Mouse (Mus musculus) c-Kit-positive CD71-positive TER-119-positive erythroid progenitor cells, embryonic 14.5 days (primary cell): ENCODE results near the gene Bud23.
A peak's percentile ranks its signal among the peaks of the same experiment; 100 is the strongest.
"Not testable (repeated sequence)": the region's sequence is repeated elsewhere in the genome, so short reads cannot be mapped to it uniquely, and the experiment has no call there.

Experiments used
- DNase-seq: peaks from one replicate; pipeline ENCODE4 v3.0.0-alpha.2; 2013; ENCODE audit warnings: low spot score

Bud23 gene

GRCm38 (mm10) chr5:135072061-135072460 lies 7.3 kb upstream of the Bud23 start:
- DNase-seq: no peak

- DNase-seq: no peak
These were observed 5.7 kb upstream of the Bud23 start for GRCm38 (mm10) chr5:135070448-135070847.

GRCm38 (mm10) chr5:135066008-135066407 lies 1.2 kb upstream of the Bud23 start:
- no peak for DNase-seq

GRCm38 (mm10) chr5:135064382-135064766 lies 385 bp downstream of the Bud23 start:
- DNase-seq: peak; percentile 25

- DNase-seq: peak; percentile 98
These were observed 954 bp downstream of the Bud23 start, which contains the start of gene Dnajc30 for GRCm38 (mm10) chr5:135063629-135064381. TSS of gene Dnajc30 (plus strand) at chr5:135064202.

- DNase-seq: no peak
These were observed 11.4 kb downstream of the Bud23 start for GRCm38 (mm10) chr5:135053356-135053755.

GRCm38 (mm10) chr5:135049268-135049667 lies 15.5 kb downstream of the Bud23 start:
- DNase-seq: not testable (repeated sequence)

- no peak for DNase-seq
These were observed 16.2 kb downstream of the Bud23 start for GRCm38 (mm10) chr5:135048539-135048938.

- no peak for DNase-seq
These were observed 20.2 kb downstream of the Bud23 start for GRCm38 (mm10) chr5:135044575-135044974.

GRCm38 (mm10) chr5:135042105-135042788 lies 22.5 kb downstream of the Bud23 start:
- no peak for DNase-seq

GRCm38 (mm10) chr5:135040777-135041176 lies 24.0 kb downstream of the Bud23 start:
- no peak for DNase-seq

- no peak for DNase-seq
These were observed 24.7 kb downstream of the Bud23 start for GRCm38 (mm10) chr5:135040059-135040458.

- no peak for DNase-seq
These were observed 25.2 kb downstream of the Bud23 start for GRCm38 (mm10) chr5:135039541-135039940.

- no peak for DNase-seq
These were observed 26.8 kb downstream of the Bud23 start for GRCm38 (mm10) chr5:135037946-135038345.

- no peak for DNase-seq
These were observed 29.0 kb downstream of the Bud23 start for GRCm38 (mm10) chr5:135035608-135036359.

GRCm38 (mm10) chr5:135034593-135034992 lies 30.2 kb downstream of the Bud23 start:
- DNase-seq: no peak

- no peak for DNase-seq
These were observed 32.2 kb downstream of the Bud23 start for GRCm38 (mm10) chr5:135032581-135032980.

GRCm38 (mm10) chr5:135029007-135029854 lies 35.5 kb downstream of the Bud23 start:
- DNase-seq: no peak

GRCm38 (mm10) chr5:135025899-135026298 lies 38.9 kb downstream of the Bud23 start:
- no peak for DNase-seq

GRCm38 (mm10) chr5:135024665-135025224 lies 40.0 kb downstream of the Bud23 start:
- no peak for DNase-seq
